Mouse (Mus musculus): ENCODE measurements at regions not wholly inside any gene's neighbourhood (a gene's known extent, or its start where the extent isn't known, plus 50 kb on each side); places are given as distances from the start of the nearest gene placed in this dataset.

DNA sequence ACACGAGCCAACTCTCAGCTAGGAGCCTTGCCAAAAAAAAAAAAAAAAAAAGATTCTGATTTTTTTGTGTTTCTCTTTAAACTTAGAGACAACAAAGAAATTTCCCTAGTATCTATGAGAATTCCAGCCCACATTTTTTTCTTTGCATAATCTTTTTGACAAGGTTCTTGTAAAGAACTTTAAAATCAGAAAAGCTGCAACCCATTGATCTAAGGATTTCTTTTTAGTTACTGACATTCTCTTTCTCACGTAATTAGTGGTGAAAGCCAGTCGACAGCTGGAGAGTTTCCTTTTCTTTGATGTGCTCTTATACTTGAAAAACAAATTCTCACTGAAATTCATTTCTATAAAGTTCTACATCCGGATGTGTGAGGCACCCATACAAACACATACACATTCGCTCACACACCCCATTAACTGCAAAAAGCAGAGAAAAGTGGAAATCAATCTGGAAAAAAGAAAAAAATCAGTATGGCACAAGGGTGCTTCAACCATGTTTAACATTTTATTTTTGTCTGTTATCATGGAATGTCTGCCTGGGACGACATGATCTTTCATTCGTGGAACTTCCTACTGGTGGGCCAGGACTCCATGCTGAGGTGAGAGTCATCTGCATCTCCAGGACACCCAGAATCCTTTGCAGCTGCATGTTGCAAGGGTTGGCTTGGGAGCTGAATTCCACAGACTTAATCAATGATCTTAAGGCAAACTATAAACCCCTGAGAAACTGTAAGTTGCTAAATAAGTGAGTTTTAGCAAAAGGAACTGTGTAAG lies 124.0 kb upstream of the Zpld1 start:
- no peak for DNase-seq

DNA sequence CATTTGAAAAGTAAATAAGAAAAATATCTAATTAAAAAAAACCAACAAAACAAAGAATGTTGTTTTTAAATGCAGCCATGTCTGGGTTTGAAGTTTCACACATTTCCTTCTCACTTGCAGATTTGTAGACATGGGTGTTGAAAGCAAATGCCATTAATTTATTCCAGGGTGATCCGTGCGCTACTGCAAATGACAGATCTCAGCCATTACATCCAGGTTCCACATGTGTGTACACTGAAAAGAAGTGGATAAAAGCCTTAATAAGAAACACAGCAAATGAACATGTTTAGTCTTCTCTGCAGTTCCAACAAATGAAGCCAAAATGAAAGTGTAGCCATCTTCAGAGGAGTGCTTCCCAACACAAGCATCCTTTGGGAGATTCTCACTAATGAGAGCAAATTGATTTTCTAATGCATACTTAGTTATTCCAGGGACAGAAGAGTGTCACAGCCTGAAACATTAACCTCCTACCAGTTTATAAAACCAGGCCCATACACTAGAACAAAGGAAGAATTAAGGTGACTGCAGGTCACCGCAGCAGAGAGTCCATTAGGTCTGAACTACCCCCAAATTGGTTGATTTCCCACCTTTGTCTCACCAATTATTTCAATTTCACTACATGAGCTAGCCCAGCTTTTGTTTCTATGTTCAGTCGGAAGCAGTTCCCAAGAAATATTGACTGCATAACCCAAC lies 123.2 kb upstream of the Zpld1 start:
- DNase-seq, result no peak

DNA sequence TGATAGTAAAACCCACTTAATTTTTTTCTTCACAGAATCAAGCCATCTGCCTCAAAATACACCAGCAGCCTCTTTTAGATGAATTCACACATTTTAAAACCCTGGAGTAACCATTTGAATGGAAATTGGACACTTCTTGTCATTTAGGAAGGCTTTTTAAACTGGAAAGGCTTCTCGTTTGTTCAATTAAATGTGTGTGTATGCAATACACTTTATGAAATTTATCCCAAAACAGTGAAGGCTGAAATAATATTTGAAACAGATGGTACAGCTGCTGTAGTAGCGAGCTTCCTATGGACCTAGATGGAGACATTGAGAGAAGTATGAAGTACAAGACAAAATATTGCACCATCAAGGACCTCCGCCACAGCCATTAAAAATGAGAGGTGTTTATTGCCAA lies 121.1 kb upstream of the Zpld1 start:
- DNase-seq, result no peak

DNA sequence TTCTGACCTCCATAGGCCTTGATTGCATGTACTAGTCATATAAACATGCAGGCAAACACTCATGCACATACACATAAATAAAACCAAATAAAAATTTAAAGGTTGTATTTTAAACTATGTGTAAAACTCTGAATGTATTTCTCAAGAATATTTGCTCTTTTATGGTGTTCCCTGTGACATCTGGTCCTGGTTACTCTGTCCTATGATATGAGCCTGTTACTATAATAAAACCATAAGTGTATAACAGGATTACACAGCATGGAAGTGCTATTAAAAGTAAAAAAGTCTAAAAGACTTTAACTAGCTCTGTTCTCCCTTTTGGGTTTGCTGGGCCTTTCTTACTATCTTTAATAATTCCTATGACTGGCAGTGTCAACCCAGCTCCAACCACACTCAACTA lies 103.0 kb upstream of the Zpld1 start:
- DNase-seq, result no peak

DNA sequence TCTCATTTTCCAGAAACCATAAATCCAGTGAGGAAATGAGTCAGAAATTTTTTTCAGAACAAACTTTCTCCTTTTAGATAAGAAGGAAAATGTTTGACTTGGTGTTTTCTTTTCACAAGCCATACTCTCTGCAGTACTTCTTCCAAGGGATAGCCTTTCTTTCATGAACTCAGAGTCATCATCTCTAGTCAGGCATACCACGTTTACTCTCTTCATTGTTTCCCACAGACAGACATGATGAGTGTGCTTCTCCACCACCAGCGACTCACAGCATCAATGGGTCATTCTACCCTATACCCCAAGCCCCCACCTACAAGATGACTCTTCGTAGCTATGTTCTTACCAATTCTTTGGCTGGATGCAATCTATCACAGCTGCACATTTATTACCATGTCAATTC lies 97.1 kb upstream of the Zpld1 start:
- DNase-seq, result no peak

DNA sequence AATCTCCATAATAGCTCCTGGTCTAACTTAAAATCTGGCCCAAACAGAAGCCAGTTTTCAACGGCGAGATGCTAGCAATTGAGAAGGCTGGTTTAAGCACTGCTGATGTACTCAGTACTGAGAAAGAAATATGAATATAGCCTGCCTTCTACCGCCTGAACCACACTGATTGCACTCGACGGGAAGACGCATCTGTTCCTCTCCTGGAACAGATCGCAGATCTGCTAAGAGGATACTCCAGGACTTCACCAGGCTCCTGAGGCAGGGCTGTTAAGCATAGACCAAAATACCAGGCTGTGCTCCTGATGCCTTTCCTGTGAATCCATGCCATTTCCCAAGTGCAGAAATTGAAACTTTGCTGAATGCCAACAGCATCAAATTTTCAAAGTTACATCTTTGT lies 92.6 kb upstream of the Zpld1 start:
- no peak for DNase-seq

DNA sequence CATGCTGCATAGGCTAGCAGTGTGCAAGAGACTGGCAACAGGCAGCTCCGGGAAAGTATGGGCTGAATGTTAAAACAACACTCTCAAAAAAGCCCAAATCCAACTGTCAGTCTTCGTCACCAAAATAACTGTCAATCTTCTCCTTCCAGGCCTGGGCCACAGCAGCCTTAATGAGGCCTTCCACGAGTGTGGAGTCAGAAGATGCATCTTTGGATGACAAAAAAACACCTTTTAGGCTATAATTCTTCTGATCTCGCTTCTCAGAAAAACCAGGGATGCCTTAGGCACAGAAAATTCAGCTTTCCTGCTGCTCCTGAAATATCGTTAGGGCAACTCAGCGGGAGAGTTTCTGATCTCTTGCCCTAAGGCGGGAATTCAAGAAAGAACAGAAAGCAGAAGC lies 82.2 kb upstream of the Zpld1 start:
- DNase-seq, result no peak

DNA sequence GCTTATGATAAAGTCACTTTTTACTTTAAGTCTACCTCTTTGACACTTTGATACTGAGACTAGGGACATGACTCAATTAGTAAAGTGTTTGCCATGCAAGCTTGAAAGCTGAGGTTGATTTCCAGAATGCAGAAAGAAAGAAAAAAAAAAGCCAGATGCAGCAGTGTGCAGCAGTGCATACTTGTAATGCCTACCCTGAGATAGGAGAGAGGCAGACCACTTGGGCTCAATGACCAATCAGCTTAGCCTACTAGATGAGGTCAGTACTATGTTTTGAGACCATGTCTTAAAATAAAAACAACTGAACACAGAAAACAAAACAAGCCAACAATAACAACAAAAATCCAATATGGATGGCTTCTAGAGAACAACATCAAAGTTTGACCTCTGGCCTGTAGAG lies 81.4 kb upstream of the Zpld1 start:
- DNase-seq, result no peak

DNA sequence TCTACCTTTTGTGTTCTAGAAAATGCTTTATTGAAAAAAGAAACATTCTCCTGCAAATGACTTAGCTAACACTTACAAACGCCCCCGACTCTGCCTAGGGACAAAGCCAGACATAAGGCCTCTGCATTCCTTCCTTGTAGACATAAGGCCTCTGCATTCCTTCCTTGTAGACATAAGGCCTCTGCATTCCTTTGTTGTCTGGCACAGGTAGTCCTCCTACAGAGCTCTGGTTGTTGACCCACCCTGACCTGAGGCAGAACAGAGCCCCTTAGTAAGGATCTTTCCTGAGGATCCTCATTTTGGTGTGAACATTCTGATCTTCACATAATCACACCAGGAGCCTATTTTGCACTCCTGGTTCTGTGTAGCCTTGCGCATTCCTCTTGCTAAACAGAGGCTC lies 80.9 kb upstream of the Zpld1 start:
- no peak for DNase-seq

DNA sequence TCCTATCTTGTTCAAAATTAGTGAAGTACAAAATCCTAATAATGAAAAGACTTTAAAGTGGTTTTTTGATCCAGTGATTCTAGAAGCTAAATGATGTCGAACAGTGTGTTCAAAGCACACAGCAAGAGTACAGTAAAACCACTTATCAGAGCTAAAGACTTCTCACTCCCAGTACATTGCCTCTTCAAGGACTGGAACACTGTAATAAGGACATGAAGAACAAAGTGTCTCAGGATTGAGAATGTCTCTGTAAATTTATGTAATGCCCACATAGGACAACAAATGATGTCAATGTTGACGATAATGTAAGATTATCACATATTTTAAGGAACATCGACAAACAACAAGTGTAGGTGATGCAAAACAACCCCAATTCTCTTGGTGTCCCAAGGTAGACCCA lies 78.1 kb upstream of the Zpld1 start:
- DNase-seq, result no peak

DNA sequence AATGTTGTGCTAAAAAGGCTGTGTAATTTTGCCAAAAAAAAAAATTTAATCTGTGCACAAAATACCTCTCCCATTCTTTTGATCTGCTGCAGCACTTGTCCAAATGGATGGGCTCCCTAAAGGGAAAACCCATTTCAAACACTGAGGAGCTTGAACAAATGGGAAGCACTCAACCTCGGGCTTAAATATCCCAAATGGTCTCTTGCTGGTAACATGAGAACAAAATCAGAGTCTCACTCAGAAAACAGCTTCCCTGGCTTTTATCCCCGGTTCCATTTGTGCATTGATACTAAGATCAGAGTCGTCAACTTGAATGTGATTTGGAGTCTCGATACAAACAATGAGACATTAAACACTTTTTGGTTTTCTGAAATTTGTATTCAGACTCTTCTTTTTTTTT lies 59.9 kb upstream of the Zpld1 start:
- no peak for DNase-seq

DNA sequence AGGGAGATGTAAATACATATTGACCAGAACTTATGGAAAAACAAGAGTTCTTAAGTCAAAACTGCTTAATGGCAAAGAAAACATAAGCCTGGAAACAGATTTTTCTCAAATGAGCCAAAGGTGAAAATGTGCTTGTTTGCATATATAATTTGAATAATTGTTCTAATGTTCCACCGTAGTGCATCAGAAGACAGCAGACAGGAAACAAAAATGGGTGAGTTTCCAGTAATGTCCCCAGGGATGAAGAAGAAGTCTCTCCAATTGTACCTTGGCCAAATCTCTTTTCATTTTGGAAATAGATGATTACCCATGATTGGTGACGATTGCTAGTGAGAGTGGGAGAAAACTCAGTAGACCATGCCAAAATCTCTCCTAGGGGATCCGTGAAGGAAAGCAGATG lies 58.3 kb upstream of the Zpld1 start:
- no peak for DNase-seq

Data from kidney, postnatal 36 days (tissue).